Mouse (Mus musculus) CH12.LX (cell line): ENCODE results near the gene Rsu1. TPM values are rescaled to one million over a fixed set of nuclear protein-coding genes. Genes with fewer than 3 reads are reported as not detected.

Experiments used
- DNase-seq: peaks from one replicate; pipeline ENCODE4 v3.0.0-alpha.2; 2013; ENCODE audit errors: extremely low read depth
- H3K27ac ChIP-seq: 2 replicates; pipeline ENCODE4 v1.5.1; 2012; ENCODE audit warnings: low read depth, mild to moderate bottlenecking, control low read depth, moderate library complexity; ENCODE audit not compliant: insufficient read depth
- H3K27me3 ChIP-seq: replicated peaks from 2 replicates; pipeline ENCODE3; 2012; ENCODE audit warnings: inconsistent platforms
- H3K36me3 ChIP-seq, 2 experiments: replicated peaks in 1 of 2; 2 replicates each; pipeline versions ENCODE3 to v1.6.1; 2012; ENCODE audit warnings: inconsistent platforms in 1 of 2, low read length in 1 of 2, mild to moderate bottlenecking in 1 of 2, mixed read lengths in 1 of 2, moderate library complexity in 1 of 2; ENCODE audit not compliant: control insufficient read depth in 1 of 2, insufficient read depth in 1 of 2
- H3K4me1 ChIP-seq, 2 experiments: 2 replicates each; pipeline ENCODE4 v1.6.1; 2012; ENCODE audit warnings: inconsistent platforms in 1 of 2, moderate library complexity in 1 of 2; ENCODE audit not compliant: insufficient read depth in 2 of 2, control insufficient read depth in 1 of 2
- H3K4me2 ChIP-seq: 2 replicates; pipeline ENCODE4 v1.6.1; 2012; ENCODE audit warnings: low read depth, mild to moderate bottlenecking, control low read depth; ENCODE audit not compliant: poor library complexity, insufficient read depth, severe bottlenecking
- H3K4me3 ChIP-seq, 3 experiments: fragments of 150-350 bp in 1 of 3; sonication (generic) in 1 of 3; replicated peaks in 1 of 3; 2 replicates each; pipeline versions ENCODE3 to v1.5.1; 2011 to 2012; ENCODE audit warnings: low read depth in 2 of 3, low read length in 2 of 3, mild to moderate bottlenecking in 2 of 3, moderate library complexity in 2 of 3, control low read depth in 1 of 3, improper control_type of control experiment in 1 of 3, inconsistent platforms in 1 of 3, mixed read lengths in 1 of 3; ENCODE audit not compliant: poor library complexity in 1 of 3
- H3K79me2 ChIP-seq: replicated peaks from 2 replicates; pipeline ENCODE4 v1.6.1; 2012; ENCODE audit warnings: mild to moderate bottlenecking, moderate library complexity; ENCODE audit not compliant: control insufficient read depth, poor library complexity, insufficient read depth, severe bottlenecking; ENCODE audit errors: extremely low read depth
- H3K9ac ChIP-seq: 2 replicates; pipeline ENCODE4 v1.6.1; 2012; ENCODE audit warnings: low read depth, mild to moderate bottlenecking, control low read depth, moderate library complexity; ENCODE audit not compliant: insufficient read depth
- H3K9me3 ChIP-seq: replicated peaks from 2 replicates; pipeline ENCODE3; 2012; ENCODE audit warnings: low read length, inconsistent platforms, mixed read lengths
- BHLHE40 ChIP-seq: IDR thresholded peaks from 2 replicates; pipeline ENCODE4 v1.6.1; 2011; ENCODE audit warnings: mild to moderate bottlenecking, low read depth, low read length, improper control_type of control experiment
- CHD2 ChIP-seq: IDR thresholded peaks from 2 replicates; pipeline ENCODE4 v1.6.1; 2011; ENCODE audit warnings: low read length, improper control_type of control experiment
- E2F4 ChIP-seq: IDR thresholded peaks from 2 replicates; pipeline ENCODE4 v1.6.1; 2011; ENCODE audit warnings: low read depth, low read length, improper control_type of control experiment; ENCODE audit not compliant: insufficient replicate concordance
- ELF1 ChIP-seq: IDR thresholded peaks from 2 replicates; pipeline ENCODE4 v1.6.1; 2014; ENCODE audit warnings: low read depth, mild to moderate bottlenecking, inconsistent platforms, low read length, improper control_type of control experiment
- ETS1 ChIP-seq: conservative IDR thresholded peaks from 2 replicates; pipeline ENCODE4 v1.6.1; 2012; ENCODE audit warnings: low read depth, mild to moderate bottlenecking, inconsistent platforms, low read length, improper control_type of control experiment, moderate library complexity
- GABPA ChIP-seq: IDR thresholded peaks from 2 replicates; pipeline ENCODE4 v1.6.1; 2012; ENCODE audit warnings: low read depth, low read length, improper control_type of control experiment, inconsistent platforms; ENCODE audit not compliant: insufficient replicate concordance
- HCFC1 ChIP-seq: IDR thresholded peaks from 2 replicates; pipeline ENCODE4 v1.6.1; 2012; ENCODE audit warnings: low read depth, mild to moderate bottlenecking, inconsistent platforms, low read length, improper control_type of control experiment
- KAT2A ChIP-seq: IDR thresholded peaks from 2 replicates; pipeline ENCODE4 v1.6.1; 2012; ENCODE audit warnings: low read length, improper control_type of control experiment, inconsistent platforms; ENCODE audit not compliant: insufficient replicate concordance
- MAFK ChIP-seq: IDR thresholded peaks from 2 replicates; pipeline ENCODE4 v1.6.1; 2011; ENCODE audit warnings: low read length, improper control_type of control experiment; ENCODE audit not compliant: insufficient replicate concordance
- MAX ChIP-seq: IDR thresholded peaks from 2 replicates; pipeline ENCODE4 v1.6.1; 2011; ENCODE audit warnings: low read length, improper control_type of control experiment
- MXI1 ChIP-seq: IDR thresholded peaks from 2 replicates; pipeline ENCODE4 v1.6.1; 2011; ENCODE audit warnings: mild to moderate bottlenecking, low read depth, low read length, improper control_type of control experiment
- PAX5 ChIP-seq: IDR thresholded peaks from 2 replicates; pipeline ENCODE4 v1.6.1; 2012; ENCODE audit warnings: low read length, inconsistent platforms, mixed read lengths
- POLR2A ChIP-seq: IDR thresholded peaks from 2 replicates; pipeline ENCODE4 v1.6.1; 2011; ENCODE audit warnings: low read depth, mild to moderate bottlenecking, improper control_type of control experiment, low read length
- POLR2AphosphoS2 ChIP-seq: IDR thresholded peaks from 2 replicates; pipeline ENCODE4 v1.6.1; 2011; ENCODE audit warnings: low read depth, low read length, improper control_type of control experiment
- RCOR1 ChIP-seq: conservative IDR thresholded peaks from 2 replicates; pipeline ENCODE4 v1.6.1; 2012; ENCODE audit warnings: low read depth, mild to moderate bottlenecking, inconsistent platforms, low read length, improper control_type of control experiment
- SIN3A ChIP-seq: IDR thresholded peaks from 2 replicates; pipeline ENCODE4 v1.6.1; 2012; ENCODE audit warnings: low read length, improper control_type of control experiment, inconsistent platforms
- SMC3 ChIP-seq: IDR thresholded peaks from 2 replicates; pipeline ENCODE4 v1.6.1; 2011; ENCODE audit warnings: low read depth, low read length, improper control_type of control experiment
- TCF12 ChIP-seq: IDR thresholded peaks from 2 replicates; pipeline ENCODE4 v1.6.1; 2014; ENCODE audit warnings: low read depth, mild to moderate bottlenecking, inconsistent platforms, low read length, improper control_type of control experiment
- USF1 ChIP-seq: IDR thresholded peaks from 2 replicates; pipeline ENCODE4 v1.6.1; 2014; ENCODE audit warnings: low read depth, mild to moderate bottlenecking, inconsistent platforms, low read length, improper control_type of control experiment
- ZC3H11A ChIP-seq: IDR thresholded peaks from 2 replicates; pipeline ENCODE4 v1.6.1; 2012; ENCODE audit warnings: low read depth, mild to moderate bottlenecking, inconsistent platforms, low read length, improper control_type of control experiment
- ZKSCAN1 ChIP-seq: IDR thresholded peaks from 2 replicates; pipeline ENCODE4 v1.6.1; 2012; ENCODE audit warnings: low read depth, inconsistent platforms, low read length, improper control_type of control experiment, borderline replicate concordance
- dilution Hi-C: fragments of 300-500 bp; cut with MboI; formaldehyde crosslinking; loops from 2 replicates; pipeline ENCODE4 v1.14.3; 2020; ENCODE audit warnings: low sequenced_read_pairs; ENCODE audit not compliant: extremely low pct_unique_long_range_greater_than_20kb, extremely low pct_ligation_motif_present
- in situ Hi-C: fragments of 300-500 bp; cut with MboI; formaldehyde crosslinking; loops from 3 replicates; pipeline ENCODE4 v1.14.3; 2019; ENCODE audit warnings: low sequenced_read_pairs, low pct_ligation_motif_present, low pct_unique_long_range_greater_than_20kb, mixed read lengths
- polyA plus RNA-seq: library from polyadenylated mRNA; unstranded; fragments of >175 nt; gene quantifications from 2 replicates; pipeline ENCODE4 v1.2.1, GENCODE M21; 2012; ENCODE audit warnings: low read depth; ENCODE audit not compliant: insufficient read length
- total RNA-seq, 2 experiments: library from RNA; depleted of rRNA; stranded (reverse); fragments of 300-350 nt in 1 of 2; fragments of >200 nt in 1 of 2; gene quantifications; 2 replicates each; pipeline ENCODE4 v1.2.3; 2012 to 2014

Gene Rsu1
- total and polyA plus RNA-seq, 3 experiments: 29.5 to 108 (median 86.4) TPM

DNA sequence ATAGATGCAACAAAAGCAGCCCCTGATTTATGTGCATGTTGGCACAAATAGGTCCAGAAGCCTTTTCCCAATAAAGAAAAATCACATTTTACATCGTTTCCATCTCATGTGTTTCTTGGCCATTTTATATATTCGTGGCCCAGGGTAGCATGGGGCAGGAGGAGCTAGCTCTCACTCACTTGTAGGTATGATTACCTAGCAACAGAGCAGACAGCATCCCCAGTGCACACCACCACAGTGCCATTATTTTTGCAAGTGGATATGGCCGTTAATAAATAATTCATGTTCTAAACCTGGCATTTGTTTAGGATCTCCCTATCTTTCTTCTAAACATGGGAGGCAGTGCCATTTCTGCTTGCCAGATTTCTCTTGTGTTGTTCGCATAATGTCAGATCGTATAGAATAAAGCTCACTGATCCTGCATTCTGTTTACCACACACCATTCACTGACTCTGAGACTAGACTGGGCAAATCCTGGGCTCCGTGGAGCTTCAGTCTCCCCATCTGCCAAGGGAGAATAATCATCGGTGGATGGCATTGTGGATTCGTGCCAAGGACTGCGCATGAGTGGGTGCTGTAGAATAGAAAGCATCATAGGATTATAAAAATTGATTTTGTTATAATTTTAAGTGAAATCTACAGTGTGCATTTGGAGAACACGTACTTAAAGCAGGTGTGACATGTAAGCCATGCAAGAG, 93.4 kb downstream of the Rsu1 start:
- Histone ChIP-seq H3K27me3 (no peaks in the 10 kb centered on the region), H3K4me3 (no peak overlapping the region), H3K4me1 (peaks cover 8 to 35% of the 10 kb centered on the region in 2 experiments; a peak in 3 of 4 replicates), H3K36me3 (peaks cover 3 to 31% of the 10 kb centered on the region in 2 experiments), H3K4me2 (no peak overlapping the region), H3K27ac (no peak overlapping the region), H3K9me3 (no peaks in the 10 kb centered on the region), H3K79me2 (no peaks in the 10 kb centered on the region), H3K9ac (no peak overlapping the region)
- TF ChIP-seq BHLHE40 (no peak), ELF1 (no peak), MAX (no peak), MAFK (no peak), GABPA (no peak)
- no peak for DNase-seq
- dilution Hi-C loops: no loop called here
- in situ Hi-C loops: no loop called here

- DNase-seq: no peak
- Histone ChIP-seq H3K27me3 (no peaks in the 10 kb centered on the region), H3K9me3 (peaks cover 5% of the 10 kb centered on the region), H3K27ac (no peak overlapping the region), H3K4me3 (no peak overlapping the region), H3K4me2 (no peak overlapping the region), H3K9ac (no peak overlapping the region), H3K4me1 (peaks cover 8 to 40% of the 10 kb centered on the region in 2 experiments; a peak in 3 of 4 replicates), H3K36me3 (peaks cover 0 to 30% of the 10 kb centered on the region in 2 experiments), H3K79me2 (no peaks in the 10 kb centered on the region)
- TF ChIP-seq POLR2AphosphoS2: no peak
- no peak for TF ChIP-seq E2F4
- dilution Hi-C loops: no loop called here
- in situ Hi-C loops: no loop called here
Measured at GRCm38 (mm10) chr2:13176304-13176620, 95.0 kb downstream of the Rsu1 start.

DNA sequence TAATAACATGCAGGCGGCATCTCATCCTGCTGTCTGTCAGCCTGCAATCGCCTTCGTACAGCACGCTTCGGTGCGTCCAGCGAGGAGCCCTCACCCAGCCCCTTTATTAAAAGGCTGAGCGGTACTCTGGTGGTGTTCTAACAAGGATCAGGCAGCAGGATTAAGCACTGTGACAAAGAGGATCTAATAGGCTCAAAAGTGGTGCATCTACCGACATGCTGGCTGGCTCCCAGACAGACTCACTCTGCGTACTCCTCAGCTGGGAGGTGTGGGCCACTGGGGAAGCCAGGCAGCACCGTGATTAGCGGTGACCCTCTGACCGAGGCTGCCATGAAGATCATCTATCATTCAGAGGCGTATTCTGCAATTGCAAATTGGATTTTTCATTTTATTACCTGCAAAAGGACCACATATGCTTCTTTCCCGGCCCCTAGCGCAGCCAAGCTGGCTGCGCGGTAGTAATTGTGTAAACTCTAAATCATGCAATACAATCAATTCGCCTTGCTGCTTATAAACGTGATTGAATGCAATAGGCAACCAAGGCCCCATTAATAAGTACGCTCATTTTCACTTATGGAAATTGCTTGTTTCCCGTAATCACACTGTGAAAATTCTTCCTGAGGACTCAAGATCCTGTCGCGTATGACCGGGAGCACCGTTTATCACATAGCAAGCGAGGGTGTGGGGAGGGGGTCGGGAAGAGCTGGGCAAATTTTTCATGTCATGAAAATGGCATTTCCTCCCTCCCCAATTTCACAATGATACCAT, 95.5 kb downstream of the Rsu1 start:
- no peak overlapping the region for H3K9ac ChIP-seq
- dilution Hi-C loops: no loop called here
- H3K79me2 ChIP-seq: no peaks in the 10 kb centered on the region
- peaks cover 0 to 30% of the 10 kb centered on the region in 2 experiments for H3K36me3 ChIP-seq
- in situ Hi-C loops: no loop called here
- TF ChIP-seq SIN3A: no peak
- TF ChIP-seq POLR2A: no peak
- no peak for TF ChIP-seq TCF12
- no peak for TF ChIP-seq USF1
- TF ChIP-seq GABPA: no peak
- TF ChIP-seq SMC3: no peak
- TF ChIP-seq ETS1: no peak
- no peak for TF ChIP-seq ZKSCAN1
- TF ChIP-seq HCFC1: no peak
- TF ChIP-seq CHD2: no peak
- no peak for TF ChIP-seq PAX5
- TF ChIP-seq KAT2A: no peak
- no peak for TF ChIP-seq ZC3H11A
- TF ChIP-seq BHLHE40: no peak
- no peak for TF ChIP-seq RCOR1
- TF ChIP-seq MXI1: no peak
- peaks cover 8 to 46% of the 10 kb centered on the region in 2 experiments; a peak in 3 of 4 replicates for H3K4me1 ChIP-seq
- peaks cover 9% of the 10 kb centered on the region for H3K9me3 ChIP-seq
- no peaks in the 10 kb centered on the region for H3K27me3 ChIP-seq
- no peak overlapping the region for H3K4me3 ChIP-seq
- no peak for DNase-seq
- no peak overlapping the region for H3K27ac ChIP-seq
- no peak overlapping the region for H3K4me2 ChIP-seq
